Mouse (Mus musculus) MEL (cell line): Measurements from ENCODE around the gene Ppp2r5a. TPM values are rescaled to one million over a fixed set of nuclear protein-coding genes. Genes with fewer than 3 reads are reported as not detected.

Source experiments
- DNase-seq: peaks from one replicate; pipeline ENCODE4 v3.0.0; 2011; ENCODE audit warnings: low read depth, low spot score
- H3K27ac ChIP-seq: 2 replicates; pipeline ENCODE4 v1.5.1; 2012; ENCODE audit warnings: low read depth, mild to moderate bottlenecking, control low read depth, low read length, moderate library complexity; ENCODE audit not compliant: control insufficient read depth
- H3K27me3 ChIP-seq, 2 experiments: fragments of 150-350 bp in 1 of 2; sonication (generic) in 1 of 2; 2 replicates each; pipeline ENCODE4 v1.6.1; 2012; ENCODE audit warnings: low read length in 2 of 2, mild to moderate bottlenecking in 2 of 2, improper control_type of control experiment in 1 of 2, moderate library complexity in 1 of 2; ENCODE audit not compliant: insufficient read depth in 2 of 2, control insufficient read depth in 1 of 2
- H3K36me3 ChIP-seq, 2 experiments: 2 replicates each; pipeline ENCODE4 v1.6.1; 2012 to 2014; ENCODE audit warnings: low read length in 2 of 2, improper control_type of control experiment in 1 of 2, inconsistent platforms in 1 of 2, mild to moderate bottlenecking in 1 of 2; ENCODE audit not compliant: insufficient read depth in 2 of 2, control insufficient read depth in 1 of 2
- H3K4me1 ChIP-seq, 2 experiments: fragments of 150-350 bp in 1 of 2; sonication (generic) in 1 of 2; 2 replicates each; pipeline ENCODE4 v1.6.1; 2012; ENCODE audit warnings: low read length in 2 of 2, improper control_type of control experiment in 1 of 2, mild to moderate bottlenecking in 1 of 2; ENCODE audit not compliant: insufficient read depth in 2 of 2, control insufficient read depth in 1 of 2
- H3K4me3 ChIP-seq, 2 experiments: fragments of 150-350 bp in 1 of 2; sonication (generic) in 1 of 2; 2 replicates each; pipeline ENCODE4 v1.5.1; 2012; ENCODE audit warnings: low read depth in 2 of 2, low read length in 2 of 2, mild to moderate bottlenecking in 2 of 2, moderate library complexity in 2 of 2, control low read depth in 1 of 2, improper control_type of control experiment in 1 of 2; ENCODE audit not compliant: control insufficient read depth in 1 of 2, insufficient read depth in 1 of 2
- H3K79me2 ChIP-seq: 2 replicates; pipeline ENCODE4 v1.6.1; 2012; ENCODE audit warnings: mild to moderate bottlenecking, low read length, moderate library complexity; ENCODE audit not compliant: control insufficient read depth, poor library complexity, insufficient read depth
- H3K9ac ChIP-seq: 2 replicates; pipeline ENCODE4 v1.6.1; 2012; ENCODE audit warnings: low read depth, mild to moderate bottlenecking, control low read depth, low read length, moderate library complexity; ENCODE audit not compliant: control insufficient read depth, poor library complexity, severe bottlenecking
- H3K9me3 ChIP-seq: fragments of 150-350 bp; sonication (generic); replicated peaks from 2 replicates; pipeline ENCODE4 v1.6.1; 2012; ENCODE audit warnings: mild to moderate bottlenecking, low read length, improper control_type of control experiment, moderate library complexity; ENCODE audit not compliant: insufficient read depth
- BHLHE40 ChIP-seq: IDR thresholded peaks from 2 replicates; pipeline ENCODE4 v1.6.1; 2012; ENCODE audit warnings: low read depth, mild to moderate bottlenecking, inconsistent platforms, low read length, improper control_type of control experiment, borderline replicate concordance
- CHD1 ChIP-seq: IDR thresholded peaks from 2 replicates; pipeline ENCODE4 v1.6.1; 2012; ENCODE audit warnings: low read depth, mild to moderate bottlenecking, inconsistent platforms, low read length, improper control_type of control experiment
- CTCF ChIP-seq, 3 experiments: IDR thresholded peaks in 2 of 3; conservative IDR thresholded peaks in 1 of 3; 2 replicates each; pipeline ENCODE4 v1.5.1; 2011 to 2012; ENCODE audit warnings: low read length in 3 of 3, low read depth in 2 of 3, mild to moderate bottlenecking in 2 of 3, improper control_type of control experiment in 1 of 3, inconsistent platforms in 1 of 3, mixed read lengths in 1 of 3, moderate library complexity in 1 of 3; ENCODE audit not compliant: control insufficient read depth in 1 of 3, insufficient read depth in 1 of 3, poor library complexity in 1 of 3, severe bottlenecking in 1 of 3
- E2F4 ChIP-seq: IDR thresholded peaks from 2 replicates; pipeline ENCODE4 v1.6.1; 2011; ENCODE audit warnings: low read depth, low read length, improper control_type of control experiment, borderline replicate concordance
- ELF1 ChIP-seq: IDR thresholded peaks from 2 replicates; pipeline ENCODE4 v1.6.1; 2014; ENCODE audit warnings: low read depth, mild to moderate bottlenecking, inconsistent platforms, low read length, improper control_type of control experiment, moderate library complexity
- GATA1 ChIP-seq: IDR thresholded peaks from 2 replicates; pipeline ENCODE4 v1.6.1; 2011; ENCODE audit warnings: low read depth, low read length, improper control_type of control experiment
- HCFC1 ChIP-seq: IDR thresholded peaks from 2 replicates; pipeline ENCODE4 v1.6.1; 2012; ENCODE audit warnings: low read depth, mild to moderate bottlenecking, inconsistent platforms, low read length, improper control_type of control experiment, moderate library complexity
- KAT2A ChIP-seq: conservative IDR thresholded peaks from 2 replicates; pipeline ENCODE4 v1.6.1; 2012; ENCODE audit warnings: low read depth, low read length, improper control_type of control experiment, inconsistent platforms
- MAFK ChIP-seq: IDR thresholded peaks from 2 replicates; pipeline ENCODE4 v1.6.1; 2011; ENCODE audit warnings: low read depth, mild to moderate bottlenecking, low read length, improper control_type of control experiment, borderline replicate concordance
- MEF2A ChIP-seq: IDR thresholded peaks from 2 replicates; pipeline ENCODE4 v1.6.1; 2014; ENCODE audit warnings: low read depth, mild to moderate bottlenecking, inconsistent platforms, low read length, improper control_type of control experiment; ENCODE audit not compliant: poor library complexity, insufficient replicate concordance, severe bottlenecking; ENCODE audit errors: extremely low read depth
- MXI1 ChIP-seq: IDR thresholded peaks from 2 replicates; pipeline ENCODE4 v1.6.1; 2011; ENCODE audit warnings: mild to moderate bottlenecking, low read depth, low read length, improper control_type of control experiment
- POLR2A ChIP-seq, 2 experiments: IDR thresholded peaks; 2 replicates each; pipeline ENCODE4 v1.6.1; 2011 to 2012; ENCODE audit warnings: low read length in 2 of 2, mild to moderate bottlenecking in 2 of 2, control low read depth in 1 of 2, improper control_type of control experiment in 1 of 2, low read depth in 1 of 2, moderate library complexity in 1 of 2; ENCODE audit not compliant: control insufficient read depth in 1 of 2, insufficient read depth in 1 of 2, poor library complexity in 1 of 2
- POLR2AphosphoS2 ChIP-seq: IDR thresholded peaks from 2 replicates; pipeline ENCODE4 v1.6.1; 2011; ENCODE audit warnings: low read length, improper control_type of control experiment
- RAD21 ChIP-seq: IDR thresholded peaks from 2 replicates; pipeline ENCODE4 v1.6.1; 2011; ENCODE audit warnings: mild to moderate bottlenecking, low read depth, low read length, improper control_type of control experiment
- TAL1 ChIP-seq: IDR thresholded peaks from 2 replicates; pipeline ENCODE4 v1.6.1; 2012; ENCODE audit warnings: mild to moderate bottlenecking, inconsistent platforms, low read length, moderate library complexity, mixed read lengths
- TCF12 ChIP-seq: IDR thresholded peaks from 2 replicates; pipeline ENCODE4 v1.6.1; 2014; ENCODE audit warnings: low read depth, mild to moderate bottlenecking, inconsistent platforms, low read length, improper control_type of control experiment, moderate library complexity
- USF2 ChIP-seq, 2 experiments: IDR thresholded peaks; 2 replicates each; pipeline ENCODE4 v1.6.1; 2011 to 2012; ENCODE audit warnings: improper control_type of control experiment in 2 of 2, low read length in 2 of 2, borderline replicate concordance in 1 of 2, inconsistent platforms in 1 of 2, low read depth in 1 of 2, mild to moderate bottlenecking in 1 of 2; ENCODE audit not compliant: insufficient read depth in 1 of 2
- ZKSCAN1 ChIP-seq: IDR thresholded peaks from 2 replicates; pipeline ENCODE4 v1.6.1; 2012; ENCODE audit warnings: low read depth, mild to moderate bottlenecking, inconsistent platforms, low read length, improper control_type of control experiment, moderate library complexity
- ZNF384 ChIP-seq: IDR thresholded peaks from 2 replicates; pipeline ENCODE4 v1.6.1; 2012; ENCODE audit warnings: low read depth, mild to moderate bottlenecking, inconsistent platforms, low read length, improper control_type of control experiment
- polyA plus RNA-seq, 2 experiments: library from polyadenylated mRNA; stranded (reverse) in 1 of 2; unstranded in 1 of 2; fragments of >175 nt in 1 of 2; fragments of >200 nt in 1 of 2; gene quantifications; 2 replicates each; pipeline versions ENCODE4 v1.2.1 to v1.2.4; 2012; ENCODE audit warnings: low replicate concordance in 2 of 2, low read depth in 1 of 2; ENCODE audit not compliant: insufficient read length in 2 of 2, insufficient read depth in 1 of 2, missing spikeins in 1 of 2
- total RNA-seq: library from RNA; depleted of rRNA; stranded (reverse); fragments of 300-350 nt; gene quantifications from 2 replicates; pipeline ENCODE4 v1.2.3, GENCODE M21; 2012

Ppp2r5a gene
- total and polyA plus RNA-seq, 3 experiments, result 46.6 to 48.6 TPM; not detected in 1

DNA sequence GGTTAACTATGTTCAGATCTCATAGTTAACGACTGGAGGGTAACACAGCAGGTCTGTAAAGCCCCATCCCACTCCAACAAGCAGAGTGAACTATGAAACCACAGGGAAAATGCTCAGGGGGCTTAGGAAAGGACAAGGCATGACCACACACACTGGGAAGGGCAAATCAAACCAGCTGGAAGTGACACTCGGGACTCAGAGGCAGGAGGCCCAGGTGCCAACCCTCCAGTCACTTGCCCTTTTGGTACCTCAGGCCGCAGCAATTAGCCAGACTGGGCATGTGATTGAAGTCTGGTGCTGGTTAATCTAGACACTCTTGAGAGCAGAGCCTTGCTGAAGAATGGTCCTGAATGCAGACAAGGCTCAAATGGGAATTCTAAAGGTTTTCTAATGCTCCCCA, 33.6 kb upstream of the Ppp2r5a start:
- H3K36me3 ChIP-seq, result peaks cover 0 to 22% of the 10 kb centered on the region in 2 experiments; a peak in 2 of 4 replicates
- no peaks in the 10 kb centered on the region; a peak in 1 of 4 replicates for H3K27me3 ChIP-seq
- DNase-seq, result no peak
- H3K4me3 ChIP-seq, result no peak overlapping the region
- H3K27ac ChIP-seq, result no peak overlapping the region
- H3K4me1 ChIP-seq, result peaks cover 30 to 34% of the 10 kb centered on the region in 2 experiments
- no peak overlapping the region for H3K9ac ChIP-seq
- no peaks in the 10 kb centered on the region for H3K9me3 ChIP-seq
- TF ChIP-seq ZNF384 (no peak), RAD21 (no peak), POLR2A (IDR thresholded peaks at IDR 0.05; ENCODE audit: control insufficient read depth in 1 of 2, insufficient read depth in 1 of 2, low read depth in 1 of 2, low read length in 2 of 2, poor library complexity in 1 of 2) (no peak), USF2 (IDR thresholded peaks at IDR 0.05; ENCODE audit: borderline replicate concordance in 1 of 2, insufficient read depth in 1 of 2, low read depth in 1 of 2, low read length in 2 of 2) (no peak)
- no peaks in the 10 kb centered on the region; the same call in 1 of the 2 replicates for H3K79me2 ChIP-seq

DNA sequence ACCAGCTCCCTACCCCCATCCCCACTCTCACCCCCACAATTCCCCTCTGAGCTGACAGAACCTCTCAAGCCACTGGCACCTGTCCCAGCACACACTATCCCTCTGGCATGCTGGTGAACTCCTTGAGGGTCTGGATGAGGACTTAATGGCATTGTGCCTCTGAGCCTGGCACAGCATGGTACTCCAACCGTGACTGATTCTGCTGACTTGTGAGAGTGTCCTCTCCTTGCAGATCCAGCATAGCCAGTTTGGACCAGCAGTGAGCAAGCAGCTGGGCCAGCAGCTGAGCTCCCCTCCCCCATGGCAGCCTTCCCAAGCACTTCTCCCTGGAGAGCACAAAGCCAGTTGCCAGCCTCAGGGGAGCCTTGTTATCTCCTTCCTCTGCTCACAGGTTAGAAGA, 32.3 kb upstream of the Ppp2r5a start:
- no peak overlapping the region for H3K9ac ChIP-seq
- H3K27me3 ChIP-seq, result no peaks in the 10 kb centered on the region; a peak in 1 of 4 replicates
- peaks cover 0 to 24% of the 10 kb centered on the region in 2 experiments; a peak in 2 of 4 replicates for H3K36me3 ChIP-seq
- H3K4me1 ChIP-seq, result peaks cover 32 to 36% of the 10 kb centered on the region in 2 experiments
- H3K9me3 ChIP-seq, result no peaks in the 10 kb centered on the region
- TF ChIP-seq TCF12 (peak; percentile 42; the same call in 1 of the 2 replicates), GATA1 (peak; percentile 42; the same call in 1 of the 2 replicates), CHD1 (no peak), USF2 (IDR thresholded peaks at IDR 0.05; ENCODE audit: borderline replicate concordance in 1 of 2, insufficient read depth in 1 of 2, low read depth in 1 of 2, low read length in 2 of 2) (no peak)
- no peak overlapping the region for H3K27ac ChIP-seq
- H3K79me2 ChIP-seq, result no peaks in the 10 kb centered on the region; the same call in 1 of the 2 replicates
- DNase-seq, result no peak
- H3K4me3 ChIP-seq, result no peak overlapping the region

GRCm38 (mm10) chr1:191432531-191432930, 29.5 kb upstream of the Ppp2r5a start:
- TF ChIP-seq BHLHE40, result no peak
- TF ChIP-seq RAD21, result no peak
- no peak for TF ChIP-seq POLR2A (IDR thresholded peaks at IDR 0.05; ENCODE audit: control insufficient read depth in 1 of 2, insufficient read depth in 1 of 2, low read depth in 1 of 2, low read length in 2 of 2, poor library complexity in 1 of 2)
- no peak for TF ChIP-seq TCF12
- no peak for TF ChIP-seq MEF2A
- TF ChIP-seq HCFC1, result no peak
- TF ChIP-seq E2F4, result no peak
- no peak for TF ChIP-seq GATA1
- no peak for TF ChIP-seq POLR2AphosphoS2
- TF ChIP-seq ELF1, result no peak
- TF ChIP-seq MXI1, result no peak
- TF ChIP-seq ZKSCAN1, result no peak
- TF ChIP-seq KAT2A, result no peak
- no peak for TF ChIP-seq TAL1
- TF ChIP-seq ZNF384, result no peak
- TF ChIP-seq CTCF (IDR thresholded peaks at IDR 0.05 in 2 of 3, conservative IDR thresholded peaks at IDR 0.05 in 1 of 3; ENCODE audit: control insufficient read depth in 1 of 3, insufficient read depth in 1 of 3, low read depth in 2 of 3, low read length in 3 of 3, poor library complexity in 1 of 3, severe bottlenecking in 1 of 3), result no peak
- TF ChIP-seq MAFK, result no peak
- TF ChIP-seq, all 39 proteins: peak for 0
- H3K79me2 ChIP-seq, result no peaks in the 10 kb centered on the region; the same call in 1 of the 2 replicates
- no peaks in the 10 kb centered on the region for H3K27me3 ChIP-seq
- H3K9me3 ChIP-seq, result no peaks in the 10 kb centered on the region
- peaks cover 0 to 24% of the 10 kb centered on the region in 2 experiments; a peak in 2 of 4 replicates for H3K36me3 ChIP-seq
- H3K9ac ChIP-seq, result peak overlapping the region; percentile 79
- no peak for DNase-seq
- peaks cover 31 to 34% of the 10 kb centered on the region in 2 experiments for H3K4me1 ChIP-seq
- H3K4me3 ChIP-seq, result peak overlapping the region; percentile 66 to 98
- peak overlapping the region; percentile 88 for H3K27ac ChIP-seq
